Mouse (Mus musculus) kidney, postnatal 14 days (tissue): ENCODE measurements around the gene Klhl2.

Experiments used
- DNase-seq: peaks from one replicate; pipeline ENCODE4 v3.0.0; 2022; ENCODE audit warnings: mixed read lengths

Gene Klhl2

GRCm38 (mm10) chr8:64764075-64764474 is 85.7 kb downstream of the Klhl2 start:
- no peak for DNase-seq

- no peak for DNase-seq
These were observed 87.1 kb downstream of the Klhl2 start for GRCm38 (mm10) chr8:64762751-64763150.

- DNase-seq = no peak
These were observed 88.4 kb downstream of the Klhl2 start for GRCm38 (mm10) chr8:64761430-64761829.

GRCm38 (mm10) chr8:64757956-64758355 is 91.9 kb downstream of the Klhl2 start:
- DNase-seq = no peak

DNA sequence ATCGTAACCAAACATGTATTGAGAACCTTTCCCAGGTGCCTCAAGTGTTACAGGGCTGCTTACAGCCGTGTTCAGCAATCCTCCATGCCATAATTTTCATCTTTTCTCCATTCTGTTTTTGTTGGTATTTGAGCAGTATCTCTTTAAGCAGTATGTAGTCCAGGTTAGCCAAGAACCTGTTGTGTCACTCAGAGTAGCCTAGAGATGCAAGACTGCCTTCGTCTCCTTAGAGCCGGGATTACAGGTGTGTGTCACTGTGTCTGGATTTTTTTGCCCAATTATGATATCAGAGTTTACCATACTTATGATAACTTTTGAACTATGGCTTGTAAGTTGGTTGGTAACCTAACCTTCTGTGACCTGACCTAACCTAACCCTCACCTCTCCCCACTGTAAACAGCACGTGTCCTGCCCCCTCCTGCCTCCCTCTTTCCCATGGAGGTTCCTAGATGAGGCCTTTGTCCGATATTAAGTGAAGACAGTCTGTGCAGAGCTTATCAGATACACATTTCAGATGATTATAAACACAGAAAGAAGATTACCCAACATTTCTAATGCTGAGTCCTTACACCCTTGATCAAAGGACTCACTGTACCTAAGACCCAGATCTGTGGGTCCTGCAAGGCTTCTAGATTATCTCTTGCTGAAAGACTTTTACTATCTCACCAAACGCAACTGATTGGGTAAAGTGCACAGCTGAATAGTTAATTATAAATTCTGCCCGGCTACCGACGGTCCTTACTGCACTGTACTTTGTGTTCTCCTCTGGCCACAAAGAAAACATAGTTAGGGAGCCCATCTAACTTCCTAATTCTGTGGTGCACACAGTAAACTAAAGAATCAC is 103.4 kb downstream of the Klhl2 start:
- no peak for DNase-seq

DNA sequence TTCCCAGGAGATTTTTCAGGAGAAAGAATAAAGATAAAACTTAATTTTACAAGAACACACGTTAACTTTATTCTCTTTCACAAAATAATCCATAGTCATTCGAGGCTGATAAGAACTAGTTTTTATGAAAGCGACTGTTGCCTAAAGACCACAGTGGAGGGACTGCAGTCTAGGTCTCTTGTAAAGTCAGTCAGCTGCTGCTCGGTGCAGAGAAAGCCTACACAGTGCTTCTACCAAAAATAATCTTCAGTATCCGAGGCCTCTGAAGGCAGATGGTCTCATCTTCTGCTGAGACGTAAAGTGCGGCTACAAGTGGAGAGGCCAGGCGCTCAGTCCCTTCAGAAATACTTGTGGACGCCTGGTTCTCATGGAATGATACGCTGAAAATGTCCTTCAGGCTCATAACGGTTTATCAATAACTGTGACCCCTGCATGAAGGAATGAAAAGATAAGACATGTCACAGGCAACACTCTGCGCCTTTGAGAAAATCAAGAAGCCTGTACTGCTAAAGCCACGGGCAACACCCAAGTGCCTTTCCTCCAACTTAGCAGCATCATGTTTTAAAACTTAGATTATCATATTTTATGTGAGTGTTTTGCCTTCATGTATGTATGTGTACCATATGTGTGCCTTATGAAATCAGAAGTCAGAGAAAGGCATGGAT is 109.1 kb downstream of the Klhl2 start:
- DNase-seq = no peak

GRCm38 (mm10) chr8:64738916-64739315 is 110.9 kb downstream of the Klhl2 start:
- no peak for DNase-seq

DNA sequence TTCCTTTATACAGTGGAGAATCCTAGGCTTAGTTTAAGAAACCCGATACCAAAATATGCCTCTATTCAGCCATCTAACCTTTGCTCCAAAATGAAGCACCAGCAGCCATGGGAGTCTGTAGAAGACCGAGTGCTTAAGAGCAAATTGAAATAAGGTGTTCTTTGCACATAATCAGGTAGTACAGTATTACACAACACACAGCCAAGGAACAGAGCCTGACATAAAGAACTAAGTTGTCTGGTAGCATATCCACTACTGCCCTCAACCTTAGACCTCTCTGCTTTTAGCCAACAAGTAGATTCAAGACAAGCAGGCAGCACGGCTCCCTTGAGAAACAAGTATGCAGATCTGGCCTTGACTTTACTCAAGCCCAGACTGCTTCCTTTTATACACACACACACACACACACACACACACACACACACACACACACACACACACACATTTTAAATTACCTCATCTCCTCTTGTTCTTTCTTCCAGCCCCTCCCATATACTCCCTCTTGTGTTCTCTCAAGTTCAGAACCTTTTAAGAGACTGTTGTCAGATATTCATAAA is 113.0 kb downstream of the Klhl2 start:
- DNase-seq = no peak

DNA sequence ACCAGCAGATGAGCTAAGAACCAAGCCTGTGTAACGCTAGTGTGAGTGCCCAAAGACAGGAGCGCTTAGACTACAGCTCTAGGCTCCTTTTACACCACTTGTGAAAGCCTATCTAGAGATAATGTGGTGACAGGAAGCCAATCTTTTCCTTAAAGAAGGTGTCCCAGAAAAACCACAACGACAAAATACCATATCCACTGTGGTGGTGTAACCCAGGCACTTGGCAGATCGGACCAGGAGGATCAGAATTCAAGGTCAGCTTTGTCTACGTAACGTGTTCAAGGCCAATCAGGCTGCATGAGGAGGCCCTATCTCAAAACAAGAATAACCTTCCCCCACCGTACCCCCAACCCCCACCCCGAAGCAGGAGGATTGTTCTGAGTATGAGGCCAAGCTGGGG is 114.7 kb downstream of the Klhl2 start:
- no peak for DNase-seq

- peak; percentile 98 for DNase-seq
These were observed 116.4 kb downstream of the Klhl2 start, which contains the start of gene Msmo1 for GRCm38 (mm10) chr8:64733271-64733943. Msmo1 (minus strand) TSS chr8:64733792.

DNA sequence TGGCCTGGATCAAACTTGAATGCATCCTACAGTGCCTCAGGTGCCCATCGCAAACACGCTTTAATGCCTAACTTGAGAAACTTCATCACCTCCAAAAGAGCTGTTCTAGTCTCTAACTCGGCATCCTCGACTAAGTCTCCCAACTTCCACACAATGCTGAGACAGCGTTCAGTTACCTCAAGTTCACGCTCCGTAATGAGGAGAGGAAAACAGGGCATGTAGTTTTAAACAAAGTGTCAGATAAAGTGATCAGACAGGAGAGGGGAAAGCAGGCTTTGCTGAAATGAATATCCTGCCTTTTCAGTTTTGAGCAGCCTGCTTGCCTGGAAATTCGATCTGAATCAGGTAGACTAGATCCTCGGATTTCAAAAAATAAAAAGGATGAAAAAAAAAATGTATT is 117.2 kb downstream of the Klhl2 start:
- DNase-seq = no peak

- no peak for DNase-seq
These were observed 121.7 kb downstream of the Klhl2 start for GRCm38 (mm10) chr8:64728156-64728555.

GRCm38 (mm10) chr8:64726190-64726695 is 123.6 kb downstream of the Klhl2 start:
- no peak for DNase-seq

DNA sequence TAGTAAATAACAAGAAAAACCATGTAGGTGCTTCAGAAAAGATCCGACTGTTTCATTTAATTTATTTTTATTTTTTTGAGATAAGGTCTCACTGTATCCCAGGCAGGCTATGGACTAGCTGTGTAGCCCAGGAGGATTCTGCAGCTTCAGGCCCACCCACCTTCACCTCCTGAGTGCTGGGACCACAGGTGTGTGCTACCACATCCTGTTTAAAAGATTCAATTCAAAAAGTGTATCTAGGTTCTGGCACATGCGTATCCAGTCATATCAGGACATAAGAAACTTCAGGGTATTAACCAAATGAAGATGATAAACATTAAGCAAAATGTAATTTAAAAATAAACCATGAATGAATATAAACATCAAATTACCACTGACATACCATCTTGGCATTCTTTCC is 126.6 kb downstream of the Klhl2 start:
- DNase-seq = no peak

DNA sequence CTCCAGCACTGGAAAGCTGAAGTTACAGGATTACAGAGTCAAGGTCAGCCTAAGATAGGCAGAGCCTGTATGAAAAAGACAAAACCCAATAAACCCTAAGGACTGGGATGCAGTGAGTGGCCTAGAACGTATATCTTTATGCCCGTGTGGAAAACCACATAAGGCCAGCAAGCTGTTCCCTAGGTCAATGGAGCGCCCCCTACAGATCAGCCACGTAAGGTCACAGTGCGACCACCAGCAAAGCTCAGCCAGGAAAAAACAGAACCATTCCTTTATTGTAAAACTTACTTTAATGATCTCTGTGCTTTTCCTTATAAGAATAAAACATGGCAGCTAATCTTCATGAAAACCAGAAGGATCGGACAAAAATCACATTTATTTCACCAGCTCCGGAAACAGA is 131.9 kb downstream of the Klhl2 start:
- DNase-seq = no peak

DNA sequence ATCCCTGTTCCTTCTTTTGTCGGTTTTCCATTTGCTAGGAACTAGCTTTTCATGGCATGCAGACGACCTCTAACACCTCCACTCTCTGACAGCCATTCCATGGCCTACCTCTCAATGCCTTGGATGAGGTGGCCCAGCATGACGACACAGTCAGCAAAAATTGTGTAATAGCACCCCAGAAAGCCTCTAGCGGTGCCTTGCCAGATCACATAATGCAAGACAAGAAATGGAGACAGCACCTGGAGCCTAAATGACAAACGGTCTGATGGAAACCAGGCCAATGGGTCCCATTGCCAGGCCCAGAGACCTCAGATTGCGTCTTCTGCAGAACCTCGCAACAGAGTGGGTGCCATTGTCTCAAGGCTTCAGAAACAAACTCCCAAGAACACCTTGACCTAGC is 137.3 kb downstream of the Klhl2 start:
- no peak for DNase-seq

- no peak for DNase-seq
These were observed 138.3 kb downstream of the Klhl2 start for GRCm38 (mm10) chr8:64711544-64711943.

- DNase-seq = no peak
These were observed 142.3 kb downstream of the Klhl2 start for GRCm38 (mm10) chr8:64707481-64707880.

DNA sequence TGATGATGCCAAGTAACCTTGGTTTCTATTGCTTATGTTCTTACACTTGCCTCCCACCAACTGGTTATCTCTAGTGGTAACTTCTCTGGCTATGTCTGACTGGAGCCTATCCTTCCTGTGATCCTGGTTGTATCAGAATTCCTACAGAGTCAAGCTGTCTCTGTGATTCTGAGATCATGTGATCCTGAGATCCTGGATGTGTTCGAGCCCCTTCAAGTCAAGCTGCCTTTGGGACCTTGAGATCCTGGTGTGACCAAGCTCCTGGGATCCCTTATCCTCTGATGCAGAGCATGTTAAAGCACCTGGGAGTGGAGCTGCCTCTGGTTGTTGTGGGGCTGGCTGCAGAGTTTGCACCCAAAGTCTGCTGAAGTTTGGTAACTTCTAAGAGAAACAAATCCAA is 146.6 kb downstream of the Klhl2 start:
- DNase-seq = no peak

GRCm38 (mm10) chr8:64692651-64693201 is 157.1 kb downstream of the Klhl2 start, which contains the start of gene Cpe:
Cpe (minus strand) TSS chr8:64693054.
- DNase-seq = peak; percentile 80

DNA sequence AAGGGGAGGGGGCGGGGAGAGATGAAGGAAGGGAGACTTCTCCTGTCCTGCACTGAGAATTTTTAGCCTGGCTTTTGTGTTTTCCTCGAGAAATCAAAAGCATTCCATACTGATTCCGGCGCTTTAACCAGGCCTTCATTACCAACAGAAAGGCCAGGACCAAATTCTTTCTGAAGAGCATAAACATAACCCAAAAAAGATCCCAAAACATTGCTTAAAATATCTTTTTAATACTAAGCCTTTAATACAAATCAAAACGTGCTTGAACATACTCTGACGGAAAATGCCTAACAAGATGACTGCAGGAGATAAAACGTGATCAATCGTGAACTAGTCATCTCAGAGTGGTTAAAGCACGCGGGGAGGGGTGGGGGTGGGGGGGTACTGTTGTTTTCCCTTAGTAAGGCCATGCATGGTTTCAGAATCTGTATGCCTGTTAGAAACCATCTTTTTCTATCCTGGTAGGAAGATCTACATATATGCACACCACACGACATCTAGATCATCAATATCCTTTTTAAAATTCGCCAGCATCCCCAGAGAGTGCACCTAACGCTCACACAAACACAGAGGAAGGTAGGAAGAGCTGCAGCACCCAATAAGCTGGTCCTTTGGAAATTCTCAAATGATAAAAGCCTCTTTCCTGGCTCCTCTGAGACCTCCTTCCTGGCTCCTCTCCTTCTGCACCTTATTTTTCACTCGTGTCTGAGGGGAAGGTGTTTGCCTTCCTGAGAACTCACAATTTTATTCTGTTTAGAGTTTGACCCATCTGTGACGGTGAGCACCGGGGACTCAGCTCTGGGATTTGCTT is 158.0 kb downstream of the Klhl2 start:
- no peak for DNase-seq

DNA sequence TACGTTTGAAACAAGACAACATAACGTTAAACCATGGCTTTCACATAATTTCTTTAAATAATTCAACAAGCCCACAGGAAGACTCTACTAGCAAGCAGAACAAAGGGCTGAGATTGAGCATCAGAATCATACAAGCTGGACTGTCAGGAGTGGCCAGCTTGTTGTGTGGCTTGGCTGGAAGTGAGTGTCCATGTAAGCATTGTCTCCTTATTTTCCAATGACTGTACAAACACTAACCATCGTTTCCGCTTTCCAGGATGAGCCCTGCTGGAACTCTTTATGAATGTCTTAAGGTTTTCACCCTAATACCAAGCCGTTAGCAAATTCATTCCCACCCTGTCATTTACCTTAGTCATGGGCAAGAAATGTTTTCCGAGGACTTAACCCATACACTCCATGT is 159.0 kb downstream of the Klhl2 start:
- DNase-seq = no peak
